Mouse (Mus musculus): ENCODE results near the gene AL607142.1. TPM values are rescaled to one million over a fixed set of nuclear protein-coding genes. Genes with fewer than 3 reads are reported as not detected.

AL607142.1 gene
- not detected for total RNA-seq (2021)
- long read RNA-seq, experiment 1: 0 reads
- long read RNA-seq, experiment 2: 0 reads

GRCm38 (mm10) chr4:120064696-120065095, at the start of gene AL607142.1:
Gene AL607142.1, plus strand, starts transcription at chr4:120064996.
- intact Hi-C loops (cut with DNase I): no loop called here
- DNase-seq: no peak

- intact Hi-C loops (cut with DNase I): no loop called here
- no peak for DNase-seq
Measured at GRCm38 (mm10) chr4:120018426-120018825, 46.4 kb upstream of the AL607142.1 start.

- DNase-seq: no peak
- intact Hi-C loops (cut with DNase I): no loop called here
Measured at GRCm38 (mm10) chr4:120022392-120022791, 42.4 kb upstream of the AL607142.1 start.

DNA sequence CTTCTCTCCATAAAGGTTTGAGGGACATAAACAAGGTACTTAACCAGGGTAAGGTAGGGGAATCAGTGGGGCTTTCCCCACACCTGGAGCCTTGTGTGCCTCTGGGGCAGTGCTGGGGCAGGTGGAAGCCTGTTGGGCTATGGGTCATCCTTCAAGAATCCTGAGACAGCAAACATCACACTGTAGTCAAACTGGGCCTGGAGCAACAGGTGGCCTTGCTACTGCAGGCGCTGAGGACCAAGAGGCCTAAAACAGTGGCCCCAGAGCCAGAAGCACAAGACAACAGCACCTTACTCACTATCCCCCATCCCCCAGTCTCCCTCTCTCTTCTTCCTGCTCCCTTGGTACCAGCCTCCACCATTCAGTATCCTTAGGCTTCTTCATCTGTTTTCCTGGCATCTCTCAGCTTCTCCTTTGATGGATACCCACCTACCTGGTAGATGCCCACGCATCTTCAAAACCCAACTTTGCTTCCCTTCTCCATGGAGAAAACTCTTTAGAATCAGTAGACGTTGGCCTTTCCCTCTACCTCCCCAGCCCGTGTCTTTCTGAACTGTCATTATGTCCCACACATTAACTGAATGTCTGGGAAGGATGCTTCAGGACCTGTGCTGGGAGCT, 41.5 kb upstream of the AL607142.1 start:
- intact Hi-C loops (cut with DNase I): no loop called here

DNA sequence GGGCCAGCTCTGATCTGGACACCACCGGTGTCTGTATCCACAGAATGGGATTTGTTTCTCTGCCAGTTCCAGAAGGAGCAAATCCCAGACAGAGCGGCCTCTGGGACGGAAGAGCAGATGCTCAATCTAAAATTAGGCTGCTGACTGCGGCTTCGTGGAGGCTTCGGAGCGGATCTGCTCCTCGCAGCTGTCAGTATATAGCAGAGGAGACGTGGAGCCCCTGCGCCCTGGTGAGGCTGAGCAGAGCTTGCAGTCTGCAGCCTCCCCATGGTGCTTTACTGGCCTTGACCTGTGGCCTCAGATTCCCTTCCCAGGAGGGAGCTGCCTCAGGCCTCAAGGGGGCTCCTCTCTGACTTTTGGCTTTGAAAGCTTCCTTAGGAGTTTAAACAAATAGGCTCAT, 40.7 kb upstream of the AL607142.1 start:
- no peak for DNase-seq
- intact Hi-C loops (cut with DNase I): no loop called here

More for the DNA sequence above, 41.5 kb upstream of the AL607142.1 start:
- no peak for DNase-seq

GRCm38 (mm10) chr4:120027671-120028070, 37.1 kb upstream of the AL607142.1 start:
- no peak for DNase-seq
- intact Hi-C loops (cut with DNase I): no loop called here

DNA sequence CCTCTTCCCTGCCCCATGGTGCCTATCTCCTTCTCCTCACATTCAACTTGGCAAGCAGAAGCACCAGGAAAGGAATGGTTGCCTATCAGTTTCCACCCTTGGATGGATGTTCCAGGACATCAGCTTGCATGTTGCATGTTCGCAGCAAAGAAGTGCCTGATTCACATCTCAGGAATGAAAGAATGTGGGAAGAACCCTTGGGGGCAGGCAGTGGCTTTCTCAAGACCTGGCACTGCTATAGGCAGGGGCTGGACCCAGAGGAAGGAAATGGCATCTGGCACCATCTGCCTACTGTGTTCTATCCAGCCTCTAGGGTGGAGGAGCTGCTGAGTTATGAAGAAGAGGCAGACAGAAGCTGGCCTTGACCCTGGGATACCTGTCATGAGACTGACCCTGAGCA, 34.9 kb upstream of the AL607142.1 start:
- no peak for DNase-seq
- intact Hi-C loops (cut with DNase I): loop anchor here (5.0 kb wide), 1 partner anchor 72 kb away; no protein-coding TSS in a partner anchor

DNA sequence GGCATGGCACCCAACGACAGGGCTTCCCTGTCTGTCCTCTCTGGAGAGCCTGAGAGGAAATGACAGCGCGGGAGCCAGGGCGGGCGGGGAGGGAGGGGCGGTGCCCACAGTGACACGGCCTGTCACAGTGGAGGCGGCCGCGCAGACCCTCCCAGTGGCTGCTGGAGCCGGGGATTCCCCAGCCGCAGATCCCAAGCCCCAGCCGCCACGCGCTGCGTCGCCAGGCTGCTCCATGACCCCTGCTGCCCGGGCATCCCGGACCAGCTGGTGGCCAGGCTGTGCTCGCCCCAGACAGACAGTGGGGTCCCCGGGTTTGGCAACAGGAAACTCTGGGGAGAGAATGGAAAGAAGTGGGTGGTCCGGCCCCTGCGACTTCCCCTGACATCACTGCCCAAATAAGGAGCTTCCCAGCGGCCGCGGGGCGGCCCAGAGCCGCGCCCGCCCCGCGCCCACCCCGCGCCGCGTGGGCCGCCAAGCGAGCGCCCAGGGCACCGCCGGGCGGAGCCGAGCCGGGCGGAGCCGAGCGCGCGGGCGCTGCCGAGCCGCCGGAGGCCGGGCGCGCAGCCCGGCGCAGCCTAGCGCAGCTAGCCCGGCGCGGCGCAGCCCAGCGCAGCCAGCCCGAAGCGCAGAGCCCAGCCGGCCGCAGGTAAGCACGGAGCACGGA, 32.3 kb upstream of the AL607142.1 start:
- intact Hi-C loops (cut with DNase I): loop anchor here (5.0 kb wide), 1 partner anchor 70 kb away; no protein-coding TSS in a partner anchor
- DNase-seq: peak in 1 of 2 experiments; percentile 27

DNA sequence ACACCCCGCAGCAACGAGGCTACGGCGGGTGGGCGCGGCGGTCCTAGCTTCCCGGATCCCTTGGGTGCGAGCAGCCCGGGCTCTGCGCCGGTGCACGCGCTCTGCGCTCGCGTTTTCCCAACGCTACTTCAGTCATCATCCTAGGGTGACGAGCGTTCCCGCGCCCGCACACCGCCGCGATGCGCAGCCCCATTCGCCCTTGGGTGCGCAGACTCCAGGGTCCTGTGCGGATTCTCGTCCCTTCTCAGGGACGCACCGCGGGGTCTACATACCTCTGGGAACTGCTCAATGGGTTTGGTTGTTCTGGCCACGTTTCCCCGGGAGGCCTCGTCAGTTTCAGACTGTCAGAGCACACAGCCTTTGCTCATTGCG, 31.8 kb upstream of the AL607142.1 start:
- DNase-seq: peak in 1 of 2 experiments; percentile 23
- intact Hi-C loops (cut with DNase I): loop anchor here (5.0 kb wide), 1 partner anchor 69 kb away; no protein-coding TSS in a partner anchor

- intact Hi-C loops (cut with DNase I): no loop called here
- no peak for DNase-seq
Measured at GRCm38 (mm10) chr4:120036294-120036693, 28.5 kb upstream of the AL607142.1 start.

- DNase-seq: no peak
- intact Hi-C loops (cut with DNase I): no loop called here
Measured at GRCm38 (mm10) chr4:120037007-120037406, 27.8 kb upstream of the AL607142.1 start.

DNA sequence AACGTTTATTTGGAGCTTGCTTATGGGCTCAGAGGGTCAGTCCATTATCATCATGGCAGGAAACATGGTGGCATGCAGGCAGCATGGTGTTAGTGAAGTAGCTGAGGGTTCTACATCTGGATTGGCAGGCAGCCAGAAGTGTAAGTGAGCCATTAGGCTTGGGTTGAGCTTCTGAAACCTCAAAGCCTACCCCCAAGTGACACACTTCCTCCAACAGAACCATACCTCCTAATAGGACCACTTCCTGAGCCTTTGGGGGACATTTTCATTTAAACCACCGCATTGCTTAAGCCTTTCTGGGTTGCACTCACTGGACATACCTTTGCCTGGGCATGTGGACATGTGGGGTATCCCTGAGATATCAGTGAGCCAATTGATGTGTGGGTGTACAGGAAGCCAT, 23.3 kb upstream of the AL607142.1 start:
- no peak for DNase-seq
- intact Hi-C loops (cut with DNase I): no loop called here

- no peak for DNase-seq
- intact Hi-C loops (cut with DNase I): no loop called here
Measured at GRCm38 (mm10) chr4:120042480-120042879, 22.3 kb upstream of the AL607142.1 start.

- DNase-seq: no peak
- intact Hi-C loops (cut with DNase I): no loop called here
Measured at GRCm38 (mm10) chr4:120044612-120045011, 20.2 kb upstream of the AL607142.1 start.

- intact Hi-C loops (cut with DNase I): no loop called here
- no peak for DNase-seq
Measured at GRCm38 (mm10) chr4:120045131-120045537, 19.7 kb upstream of the AL607142.1 start.

- intact Hi-C loops (cut with DNase I): no loop called here
- no peak for DNase-seq
Measured at GRCm38 (mm10) chr4:120045871-120046270, 18.9 kb upstream of the AL607142.1 start.

- no peak for DNase-seq
- intact Hi-C loops (cut with DNase I): no loop called here
Measured at GRCm38 (mm10) chr4:120047060-120047459, 17.7 kb upstream of the AL607142.1 start.

DNA sequence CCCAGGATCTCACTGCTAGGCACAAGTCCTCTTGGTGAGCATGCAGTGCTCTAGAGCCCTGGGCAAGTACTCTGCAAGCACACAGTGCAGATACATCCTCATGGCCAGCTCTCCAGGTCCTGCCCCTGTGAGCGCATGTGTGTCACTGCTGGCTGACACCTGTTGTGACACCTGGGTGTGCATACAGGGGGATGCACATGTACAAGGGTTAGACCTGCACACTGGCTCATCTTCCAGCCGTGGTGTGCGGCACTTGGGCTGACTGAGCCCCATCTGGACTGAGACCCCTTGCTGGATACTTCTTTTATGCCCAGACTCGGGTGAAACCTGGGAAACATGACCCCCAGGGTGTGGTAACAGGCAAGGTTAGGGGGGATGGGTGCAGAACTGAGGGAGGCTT, 16.5 kb upstream of the AL607142.1 start:
- intact Hi-C loops (cut with DNase I): no loop called here

GRCm38 (mm10) chr4:120049857-120050256, 14.9 kb upstream of the AL607142.1 start:
- intact Hi-C loops (cut with DNase I): no loop called here
- DNase-seq: no peak

More for the DNA sequence above, 16.5 kb upstream of the AL607142.1 start:
- DNase-seq: no peak

GRCm38 (mm10) chr4:120052481-120052880, 12.3 kb upstream of the AL607142.1 start:
- intact Hi-C loops (cut with DNase I): no loop called here

DNA sequence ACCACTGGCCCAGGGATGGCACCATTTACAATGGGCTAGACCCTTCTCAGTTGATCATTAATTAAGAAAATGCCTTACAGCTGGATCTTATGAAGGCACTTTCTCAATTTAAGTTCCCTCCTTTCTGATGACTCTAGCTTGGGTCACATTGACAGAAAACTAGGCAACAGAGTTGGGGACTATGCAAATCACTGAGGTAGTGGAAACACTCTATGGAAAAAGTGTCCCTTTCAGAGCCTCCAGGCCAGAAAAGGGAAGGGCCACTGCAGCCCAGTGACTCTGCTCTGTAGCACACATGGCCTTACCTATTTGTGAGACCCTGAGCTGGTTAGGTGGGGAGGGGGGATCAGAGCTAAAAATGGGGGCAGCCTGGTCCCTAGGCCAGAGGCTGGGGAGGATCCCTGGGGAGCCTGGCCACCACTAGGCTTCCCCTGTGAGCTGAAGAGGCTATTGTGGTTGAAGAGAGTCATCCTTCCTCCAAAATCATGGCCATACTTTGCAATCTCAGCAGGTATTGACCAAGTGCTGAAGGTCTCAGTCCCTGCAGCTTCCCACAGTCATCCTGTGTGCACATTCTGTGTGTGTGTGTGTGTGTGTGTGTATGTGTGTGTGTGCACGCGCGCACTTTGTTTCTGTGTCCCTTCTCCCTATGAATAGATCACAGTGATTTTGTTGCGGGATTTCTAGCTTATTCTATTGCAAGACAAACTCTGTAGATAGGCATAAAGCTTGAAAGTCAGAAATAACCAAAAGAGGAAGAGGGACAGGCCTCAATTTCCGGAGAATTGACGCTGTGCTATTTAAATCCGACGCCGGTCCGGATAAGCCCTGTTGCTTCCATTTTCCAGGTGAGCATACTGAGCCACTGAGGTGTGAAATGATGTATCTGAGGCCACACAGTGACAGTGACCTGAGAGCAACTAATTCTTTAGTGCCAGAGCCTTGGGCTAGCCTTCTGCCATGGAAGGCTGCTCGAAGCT, 11.5 kb upstream of the AL607142.1 start:
- DNase-seq: no peak
- intact Hi-C loops (cut with DNase I): no loop called here

More at GRCm38 (mm10) chr4:120052481-120052880, 12.3 kb upstream of the AL607142.1 start:
- no peak for DNase-seq
